Mouse (Mus musculus): ENCODE measurements at regions not wholly inside any gene's neighbourhood (a gene's known extent, or its start where the extent isn't known, plus 50 kb on each side); places are given as distances from the start of the nearest gene placed in this dataset.
A peak's percentile ranks its signal among the peaks of the same experiment; 100 is the strongest.

DNA sequence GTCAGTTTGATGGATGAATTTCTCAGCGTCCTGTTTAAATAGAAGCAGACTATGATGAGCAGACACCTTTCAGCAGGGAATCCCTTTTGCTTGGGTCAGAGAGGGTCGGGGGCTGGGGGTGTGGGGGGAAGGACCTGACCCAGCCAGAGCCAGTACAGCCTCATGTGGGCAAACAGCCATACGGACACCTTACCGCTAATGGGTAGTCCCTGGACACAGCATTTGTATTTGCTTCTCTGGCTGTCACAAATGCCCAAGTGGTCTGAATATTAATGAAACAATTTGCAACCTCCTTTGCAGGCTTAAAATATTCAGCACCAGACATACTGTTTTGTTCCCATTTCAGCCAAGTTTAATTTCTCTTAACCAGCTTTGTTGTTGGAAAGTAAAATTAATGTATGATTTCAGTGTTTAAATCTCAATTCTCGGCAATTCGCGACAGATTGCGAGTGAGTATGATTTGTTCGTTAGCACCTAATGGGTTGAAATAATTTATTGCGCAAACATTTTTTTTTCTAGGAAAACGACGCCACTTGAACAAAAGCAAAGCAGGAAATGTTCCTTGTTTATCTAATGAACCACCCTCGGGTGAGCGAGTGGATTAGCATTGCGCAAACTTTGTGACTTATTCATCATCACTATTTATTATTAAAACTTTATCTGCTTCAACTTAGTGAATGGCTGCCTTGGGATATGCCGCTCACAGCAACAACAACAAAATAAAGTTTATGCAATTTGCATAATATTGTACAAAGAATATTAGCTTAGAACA, 166.2 kb downstream of the Cdh26 start:
- no peak for TF ChIP-seq CTCF (IDR thresholded peaks at IDR 0.05; ENCODE audit: low read depth)
- peak; percentile 60 for TF ChIP-seq EP300 (optimal IDR thresholded peaks at IDR 0.05)
